Mouse (Mus musculus) urinary bladder, postnatal 14 days (tissue): ENCODE measurements around the gene Adamts8.
A peak's percentile ranks its signal among the peaks of the same experiment; 100 is the strongest.

ENCODE experiments used
- DNase-seq: peaks from one replicate; pipeline ENCODE4 v3.0.0; 2021; ENCODE audit warnings: low spot score

Gene Adamts8

GRCm38 (mm10) chr9:30942512-30943313, at the start of gene Adamts8:
Gene Adamts8, plus strand, starts transcription at chr9:30942562.
- DNase-seq: peak; percentile 44

DNA sequence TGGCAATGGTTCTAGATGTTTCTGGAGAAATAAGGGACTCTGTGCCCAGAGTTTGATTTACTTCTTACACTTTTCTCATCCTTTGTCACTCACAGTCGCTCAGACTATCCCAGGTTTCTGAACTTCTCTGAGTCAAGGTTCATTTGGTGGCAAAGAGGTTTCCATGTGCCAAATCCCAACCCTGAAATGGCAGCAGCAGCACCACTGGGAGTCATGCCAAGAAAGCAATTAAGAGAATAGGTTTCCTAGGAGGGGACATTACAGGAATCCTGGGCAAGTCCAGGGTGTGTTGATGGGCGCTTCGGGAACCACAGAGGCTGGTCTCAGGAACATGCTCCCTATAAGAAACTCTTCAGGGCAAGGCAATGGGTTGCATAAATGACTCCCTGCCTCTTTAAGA, 46.7 kb upstream of the Adamts8 start:
- DNase-seq: no peak

DNA sequence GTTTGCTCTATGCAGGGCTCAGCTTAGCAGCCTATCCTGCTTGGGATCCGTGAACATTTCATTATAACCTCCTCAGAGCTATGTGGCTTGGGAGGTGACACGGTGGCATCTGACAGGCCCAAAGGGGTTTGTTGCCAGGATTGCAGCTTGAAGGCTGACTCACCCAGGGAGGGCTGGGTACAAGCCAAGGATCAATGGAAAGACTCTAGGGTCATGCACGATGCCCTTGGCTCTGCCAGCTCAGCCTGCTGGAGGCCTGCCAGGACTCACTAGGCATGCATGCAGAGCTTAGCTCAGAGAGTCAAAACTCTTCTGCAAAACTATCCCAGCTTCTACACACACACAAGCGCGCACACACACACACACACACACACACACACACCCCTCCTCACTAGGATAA, 45.6 kb upstream of the Adamts8 start:
- peak; percentile 93 for DNase-seq

GRCm38 (mm10) chr9:30897169-30897568, 45.2 kb upstream of the Adamts8 start:
- DNase-seq: no peak

DNA sequence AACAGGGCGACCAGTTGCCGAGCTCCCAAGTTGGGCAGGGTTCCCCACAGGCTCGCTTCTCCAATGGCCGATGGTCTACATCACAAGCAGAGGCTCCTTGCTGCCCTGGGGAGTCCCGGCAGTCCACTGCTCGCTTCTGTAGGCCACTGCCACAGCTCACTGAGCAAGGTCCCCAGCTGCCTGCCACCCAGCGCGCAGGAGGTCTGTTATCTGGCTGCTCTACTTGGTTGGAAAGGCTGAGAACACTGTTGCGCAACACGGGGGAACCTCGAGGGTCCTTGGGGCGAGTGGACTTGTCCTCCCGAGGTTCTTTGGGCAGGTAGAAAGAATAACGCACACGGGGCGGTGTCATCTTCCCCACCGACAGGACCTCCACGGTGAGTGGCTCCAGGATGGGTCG, 40.2 kb upstream of the Adamts8 start:
- DNase-seq: no peak

- no peak for DNase-seq
Observed at GRCm38 (mm10) chr9:30902641-30903040, 39.7 kb upstream of the Adamts8 start.

DNA sequence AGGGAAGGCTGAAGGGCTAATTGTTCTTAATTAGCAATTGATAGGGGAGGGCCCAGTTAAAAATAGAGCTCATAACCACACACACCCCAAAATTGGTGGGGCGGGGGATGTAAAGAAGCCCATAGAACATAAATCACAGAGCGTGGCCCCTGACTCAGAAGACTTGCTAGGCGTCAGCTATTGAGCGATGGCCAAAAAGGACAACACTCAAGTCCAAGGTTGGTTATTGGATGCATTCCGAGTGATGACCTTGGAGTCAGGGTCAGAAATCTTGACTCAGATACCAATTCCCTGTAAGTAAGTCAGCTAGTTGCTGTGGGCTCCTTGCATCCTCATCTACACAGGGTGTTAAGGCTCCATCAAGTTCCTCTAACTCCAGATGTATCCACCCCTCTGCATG, 39.1 kb upstream of the Adamts8 start:
- DNase-seq: no peak

- no peak for DNase-seq
Observed at GRCm38 (mm10) chr9:30905861-30906260, 36.5 kb upstream of the Adamts8 start.

DNA sequence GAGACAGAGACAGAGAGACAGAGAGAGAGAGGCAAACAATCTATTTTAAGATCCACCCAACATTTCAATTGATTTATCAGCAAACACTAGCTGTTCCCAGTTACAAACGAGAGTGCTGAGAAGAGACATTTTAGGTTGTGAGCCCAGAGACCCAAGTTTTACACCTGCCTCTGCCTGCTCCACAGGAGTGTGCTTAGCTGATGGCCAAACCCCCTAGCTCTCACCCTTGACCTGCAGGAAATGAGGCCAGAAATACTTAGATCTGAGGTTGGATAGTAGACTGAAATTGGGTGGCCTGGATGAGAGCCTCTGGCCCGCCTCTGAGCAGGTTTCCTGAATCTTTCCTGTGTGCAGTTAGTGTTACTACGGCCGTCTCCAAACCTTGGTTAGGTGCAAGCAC, 35.9 kb upstream of the Adamts8 start:
- DNase-seq: no peak

GRCm38 (mm10) chr9:30907677-30908295, 34.6 kb upstream of the Adamts8 start:
- DNase-seq: no peak

DNA sequence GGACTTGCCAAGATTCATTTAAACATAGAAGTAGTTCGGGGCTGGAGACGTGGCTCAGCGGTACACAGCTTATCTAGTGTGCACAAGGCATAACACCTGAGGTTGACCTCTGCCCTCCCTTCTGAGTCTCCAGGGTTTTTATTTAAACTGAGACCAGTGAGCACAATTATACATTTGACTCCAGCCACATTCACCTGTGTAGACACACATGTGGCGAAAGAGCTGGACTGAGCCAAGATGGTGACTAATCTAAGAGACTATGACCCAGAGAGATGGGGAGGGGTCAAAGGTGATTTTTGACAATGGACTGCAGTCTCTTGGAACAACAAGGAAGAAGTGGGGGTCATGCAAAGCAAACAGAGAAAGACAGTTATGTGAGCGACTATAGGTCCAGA, 34.1 kb upstream of the Adamts8 start:
- DNase-seq: no peak

- DNase-seq: no peak
Observed at GRCm38 (mm10) chr9:30908973-30909372, 33.4 kb upstream of the Adamts8 start.

DNA sequence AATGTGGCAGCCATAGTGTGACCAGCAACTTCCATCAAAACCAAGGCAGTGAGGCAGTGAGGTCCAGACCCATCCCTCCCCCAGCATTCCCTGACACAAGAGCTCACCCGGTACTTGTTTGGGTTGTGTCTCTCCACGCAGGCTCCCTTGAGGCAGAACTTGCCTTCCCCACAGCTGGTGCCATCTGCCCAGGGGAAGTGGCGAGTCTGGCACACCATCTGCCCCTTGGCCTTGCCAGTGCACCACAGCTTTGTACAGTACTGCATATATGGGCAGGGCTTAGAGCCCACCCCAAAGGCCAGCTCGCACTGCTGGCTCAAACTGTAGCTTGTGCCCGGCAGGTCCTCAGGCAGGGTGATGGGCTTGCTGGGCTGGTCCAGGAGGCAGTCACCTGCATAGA, 31.9 kb upstream of the Adamts8 start:
- DNase-seq: no peak

GRCm38 (mm10) chr9:30912161-30912560, 30.2 kb upstream of the Adamts8 start:
- DNase-seq: no peak

DNA sequence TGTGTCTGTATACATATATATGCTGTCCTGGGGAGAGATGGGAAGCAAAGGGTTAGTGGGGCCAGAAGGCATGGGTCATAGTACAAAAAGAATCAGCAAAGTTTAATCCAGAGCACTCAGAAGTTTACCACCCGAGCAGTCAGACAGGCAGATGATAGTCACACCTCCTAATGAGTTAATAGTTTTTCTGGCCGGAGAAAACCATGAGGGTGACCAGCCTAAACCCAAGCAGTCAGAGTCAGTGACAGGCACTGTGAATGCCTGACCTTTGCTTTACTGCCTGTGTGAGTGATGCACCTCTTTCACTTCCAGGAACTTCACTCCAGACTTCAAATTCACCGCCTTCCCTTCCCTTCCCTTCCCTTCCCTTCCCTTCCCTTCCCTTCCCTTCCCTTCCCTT, 28.9 kb upstream of the Adamts8 start:
- DNase-seq: no peak

GRCm38 (mm10) chr9:30914241-30914640, 28.1 kb upstream of the Adamts8 start:
- no peak for DNase-seq

DNA sequence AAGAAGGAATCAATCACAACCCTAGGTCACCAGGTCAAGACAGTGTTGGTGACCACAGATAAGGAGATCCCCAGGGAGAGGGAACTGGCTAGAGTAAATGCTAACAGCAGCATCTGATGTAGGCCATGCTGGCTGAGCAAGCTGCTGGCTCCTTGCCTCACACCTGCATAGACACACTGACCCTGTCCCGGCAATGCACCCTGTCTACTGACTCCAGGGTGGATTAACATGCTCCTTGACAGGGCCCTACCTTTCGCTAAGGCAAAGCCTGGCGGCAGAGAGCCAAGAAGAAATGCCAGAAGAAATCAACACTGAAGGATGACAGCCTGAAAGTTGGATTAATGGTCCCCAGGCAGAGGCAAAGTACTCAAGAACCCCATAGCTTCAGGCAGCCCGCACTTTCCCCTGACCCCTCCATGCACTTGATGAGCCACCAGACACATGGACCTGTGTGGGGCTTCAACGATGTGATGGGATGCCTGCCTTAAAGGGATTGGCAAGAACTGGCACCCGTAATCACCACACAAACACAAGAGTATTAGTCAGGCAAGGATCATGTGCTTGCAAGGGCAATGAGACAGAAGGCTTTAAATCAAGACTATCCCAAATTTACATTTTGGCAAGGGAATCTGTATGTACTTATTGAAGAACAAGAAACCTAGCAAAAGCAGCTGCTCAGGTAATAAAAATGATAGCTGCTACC, 25.9 kb upstream of the Adamts8 start:
- no peak for DNase-seq

GRCm38 (mm10) chr9:30918466-30919356, 23.7 kb upstream of the Adamts8 start:
- no peak for DNase-seq

GRCm38 (mm10) chr9:30919686-30920085, 22.7 kb upstream of the Adamts8 start:
- no peak for DNase-seq

DNA sequence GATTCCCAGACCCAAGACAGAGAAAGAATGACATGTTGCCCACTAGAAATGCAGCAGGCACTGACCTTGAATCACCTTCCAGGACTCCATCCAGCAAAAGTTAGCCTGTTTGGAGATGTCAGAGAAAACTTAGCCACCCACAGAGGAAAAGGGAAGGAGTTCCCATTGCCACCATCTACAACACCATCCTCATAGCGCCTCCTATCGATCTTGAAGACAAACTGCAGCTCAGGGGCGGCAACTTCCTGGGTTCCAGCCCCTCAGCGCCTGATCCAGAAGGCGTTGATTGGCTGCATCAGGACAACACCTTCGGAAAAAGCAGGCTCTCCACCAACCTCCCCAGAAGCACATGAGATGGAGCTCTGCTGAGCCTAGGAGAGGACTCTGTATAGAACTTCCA, 21.6 kb upstream of the Adamts8 start:
- peak; percentile 37 for DNase-seq

GRCm38 (mm10) chr9:30921261-30922103, 20.9 kb upstream of the Adamts8 start:
- DNase-seq: no peak
